8 mouse cellular contexts compared by ENCODE assay signal in genomic region chr17:36042610-36043169, GRCm38 (mm10). TPM values are rescaled to one million over a fixed set of nuclear protein-coding genes. Genes with fewer than 3 reads are reported as not detected.
DNase-seq lines count a peak whose midpoint lies in the region; ATAC-seq and TF ChIP-seq lines count a peak whose summit lies in the region.
"Not testable (repeated sequence)": the region's sequence is repeated elsewhere in the genome, so short reads cannot be mapped to it uniquely, and the experiment has no call there.

Gene H2-T22, minus strand, starts transcription at chr17:36042747.
Gene Gm6034, plus strand, starts transcription at chr17:36042961.

- DNase-seq in CH12.LX (ENCODE audit: extremely low read depth), result peak; percentile 95
- peak; percentile 83 for DNase-seq in c-Kit-positive CD71-positive TER-119-negative erythroid progenitor cells, embryonic 14.5 days (ENCODE audit: low read depth)
- peak; percentile 54 for DNase-seq in forebrain, embryonic 10.5 days (ENCODE audit: extremely low spot score, low spot score)
- peak; percentile 82 to 86 for DNase-seq in heart, postnatal 10 days
- peak; percentile 77 to 95 for DNase-seq in kidney, postnatal 36 days
- DNase-seq in liver, embryonic 14.5 days (ENCODE audit: low read depth in 3 of 3, low spot score in 3 of 3), result peak; percentile 85 to 91 (median 89)
- peak; percentile 85 to 86 for DNase-seq in natural killer cell, adult 2 months (ENCODE audit: low spot score in 2 of 2)
- DNase-seq in telencephalon, adult 2 months (ENCODE audit: low read depth, low spot score), result peak; percentile 93

- dilution Hi-C loops in CH12.LX (cut with MboI; ENCODE audit: extremely low pct_ligation_motif_present, extremely low pct_unique_long_range_greater_than_20kb, low sequenced_read_pairs), result not testable (repeated sequence)

- TF ChIP-seq CTCF in CH12.LX (conservative IDR thresholded peaks at IDR 0.05 in 1 of 2, IDR thresholded peaks at IDR 0.05 in 1 of 2; ENCODE audit: low read depth in 2 of 2, low read length in 2 of 2); liver, embryonic 14.5 days (IDR thresholded peaks at IDR 0.05; ENCODE audit: low read depth): not testable (repeated sequence)

- in situ Hi-C loops in CH12.LX (cut with MboI; ENCODE audit: low pct_ligation_motif_present, low pct_unique_long_range_greater_than_20kb, low sequenced_read_pairs), result not testable (repeated sequence)

- WGBS in forebrain, embryonic 10.5 days, result 2% methylated on average over 12 of the region's 12 CpGs
- WGBS in liver, embryonic 14.5 days (ENCODE audit: insufficient replicate concordance), result 1% methylated on average over 12 of the region's 12 CpGs

- peak; percentile 90 for ATAC-seq in liver, embryonic 14.5 days (ENCODE audit: insufficient read depth)

- TF ChIP-seq EP300 in CH12.LX (IDR thresholded peaks at IDR 0.05; ENCODE audit: low read length); liver, embryonic 14.5 days (IDR thresholded peaks at IDR 0.05; ENCODE audit: low read depth): not testable (repeated sequence)

- peak within 1 kb of the TSS; percentile 51 to 67 (median 63) for H3K4me3 ChIP-seq in CH12.LX (replicated peaks in 1 of 3; ENCODE audit: low read depth in 2 of 3, low read length in 2 of 3, poor library complexity in 1 of 3)
- peak within 1 kb of the TSS; percentile 49 for H3K4me3 ChIP-seq in forebrain, embryonic 10.5 days
- H3K4me3 ChIP-seq in liver, embryonic 14.5 days (ENCODE audit: insufficient read depth in 1 of 2, low read depth in 2 of 2, low read length in 2 of 2), result peak within 1 kb of the TSS; percentile 56 to 86

- not testable (repeated sequence) for H3K4me1 ChIP-seq in CH12.LX (ENCODE audit: control insufficient read depth in 1 of 2, insufficient read depth in 2 of 2); forebrain, embryonic 10.5 days; liver, embryonic 14.5 days (replicated peaks; ENCODE audit: control insufficient read depth in 2 of 2, insufficient read depth in 2 of 2, low read length in 1 of 2)

- intact Hi-C loops in heart, postnatal 10 days (cut with DNase I), result not testable (repeated sequence)

- not testable (repeated sequence) for H3K9me3 ChIP-seq in CH12.LX (replicated peaks; ENCODE audit: low read length); forebrain, embryonic 10.5 days; liver, embryonic 14.5 days (ENCODE audit: control insufficient read depth, low read length)

- peak within 1 kb of the TSS; percentile 97 for H3K9ac ChIP-seq in CH12.LX (ENCODE audit: insufficient read depth, low read depth)
- peak within 1 kb of the TSS; percentile 58 for H3K9ac ChIP-seq in liver, embryonic 14.5 days (replicated peaks)

- not testable (repeated sequence) for H3K27me3 ChIP-seq in CH12.LX (replicated peaks); liver, embryonic 14.5 days (ENCODE audit: control insufficient read depth, insufficient read depth, low read length)
- peaks cover 32% of the 10 kb centered on the region for H3K27me3 ChIP-seq in forebrain, embryonic 10.5 days (ENCODE audit: poor library complexity, severe bottlenecking)

- peak; percentile 41; the same call in 1 of the 2 replicates for TF ChIP-seq POLR2A in CH12.LX (IDR thresholded peaks at IDR 0.05; ENCODE audit: low read depth, low read length)

- H3K4me2 ChIP-seq in CH12.LX (ENCODE audit: insufficient read depth, low read depth, poor library complexity, severe bottlenecking), result 0 out of 2 replicates have a peak within 1 kb of the TSS, but pooled peaks have one; percentile 3
- H3K4me2 ChIP-seq in liver, embryonic 14.5 days (ENCODE audit: low read depth), result peak within 1 kb of the TSS; percentile 74

- not testable (repeated sequence) for TF ChIP-seq RAD21 in CH12.LX (IDR thresholded peaks at IDR 0.05; ENCODE audit: low read depth, low read length)

- peak within 1 kb of the TSS; percentile 17 for H3K27ac ChIP-seq in CH12.LX (ENCODE audit: insufficient read depth, low read depth)
- H3K27ac ChIP-seq in forebrain, embryonic 10.5 days, result not testable (repeated sequence)
- peak within 1 kb of the TSS; percentile 18; the same call in 1 of the 2 replicates for H3K27ac ChIP-seq in liver, embryonic 14.5 days

- H3K79me2 ChIP-seq in CH12.LX (replicated peaks; ENCODE audit: control insufficient read depth, extremely low read depth, insufficient read depth, poor library complexity, severe bottlenecking), result not testable (repeated sequence)

- H3K36me3 ChIP-seq in CH12.LX (replicated peaks in 1 of 2; ENCODE audit: control insufficient read depth in 1 of 2, insufficient read depth in 1 of 2, low read length in 1 of 2); forebrain, embryonic 10.5 days (replicated peaks); liver, embryonic 14.5 days (replicated peaks; ENCODE audit: control insufficient read depth, insufficient read depth, low read depth): not testable (repeated sequence)

TF ChIP-seq in CH12.LX, 34 proteins besides CTCF, POLR2A, EP300 and RAD21:
- peak; percentile 73 for TF ChIP-seq MAFK (IDR thresholded peaks at IDR 0.05; ENCODE audit: insufficient replicate concordance, low read length)
- peak; percentile 83 for TF ChIP-seq IRF4 (IDR thresholded peaks at IDR 0.05; ENCODE audit: low read depth, low read length)
- peak; percentile 59; the same call in 1 of the 2 replicates for TF ChIP-seq ETS1 (conservative IDR thresholded peaks at IDR 0.05; ENCODE audit: low read depth, low read length)
- peak; percentile 91 for TF ChIP-seq CHD2 (IDR thresholded peaks at IDR 0.05; ENCODE audit: low read length)
- TF ChIP-seq TBP (conservative IDR thresholded peaks at IDR 0.05; ENCODE audit: low read depth, low read length), result 0 out of 2 replicates have a peak, but pooled peaks have one; percentile 39
- TF ChIP-seq E2F4 (IDR thresholded peaks at IDR 0.05; ENCODE audit: insufficient replicate concordance, low read depth, low read length), result 0 out of 2 replicates have a peak, but pooled peaks have one; percentile 31

RNA-seq across cellular contexts. Expression of gene H2-T22, which starts in this region (rescaled TPM):
- total RNA-seq in CH12.LX (2012; rRNA removed) (9.6 and 10.6 TPM in 2 replicates), CH12.LX (2014; rRNA removed) (14.9 and 16.4 TPM in 2 replicates)
- 19.8 and 26.1 TPM in 2 replicates for polyA plus RNA-seq in CH12.LX (2012; ENCODE audit: insufficient read length, low read depth)
- 6.8 and 8.1 TPM in 2 replicates for polyA plus RNA-seq in forebrain, embryonic 10.5 days (2016; fragmentation: Nextera tagmentation; extraction: Ambion mirVana)
- 10 to 100 TPM; 11.0 to 11.8 TPM for total RNA-seq in heart, postnatal 10 days (2021)
- 6.8 and 7.9 TPM in 2 replicates for polyA plus RNA-seq in liver, embryonic 14.5 days (2012; rRNA removed)
- 9.8 and 10.6 TPM in 2 replicates for polyA plus RNA-seq in liver, embryonic 14.5 days (2014; fragmentation: Nextera tagmentation; extraction: Ambion mirVana)

RNA-seq across cellular contexts. Expression of gene Gm6034, which starts in this region (rescaled TPM):
- total RNA-seq in CH12.LX (2012; rRNA removed) (0.80 and 1.1 TPM in 2 replicates), CH12.LX (2014; rRNA removed) (0.42 TPM in 1 of 2 replicates, not detected in the other)
- polyA plus RNA-seq in CH12.LX (2012; ENCODE audit: insufficient read length, low read depth), result 1.7 and 2.1 TPM in 2 replicates
- not detected in 2 replicates for polyA plus RNA-seq in forebrain, embryonic 10.5 days (2016; fragmentation: Nextera tagmentation; extraction: Ambion mirVana)
- under 1 TPM in 1 of 2 experiments, not detected in 1; 0.15 TPM for total RNA-seq in heart, postnatal 10 days (2021)
- polyA plus RNA-seq in liver, embryonic 14.5 days (2012; rRNA removed), result not detected in 2 replicates
- not detected in 2 replicates for polyA plus RNA-seq in liver, embryonic 14.5 days (2014; fragmentation: Nextera tagmentation; extraction: Ambion mirVana)
